Mouse (Mus musculus): ENCODE results near the gene Kantr. TPM values are rescaled to one million over a fixed set of nuclear protein-coding genes. Genes with fewer than 3 reads are reported as not detected.
"Not testable (repeated sequence)": the region's sequence is repeated elsewhere in the genome, so short reads cannot be mapped to it uniquely, and the experiment has no call there.

The Kantr gene
- total RNA-seq (2021), result 10 to 100 TPM; 54.8 to 58.9 TPM
- long read RNA-seq, experiment 1, full-length matches to known transcripts, result 11 of 15 reads
- long read RNA-seq, experiment 1, partial matches to known transcripts, result 0 of 15 reads
- long read RNA-seq, experiment 1, other reads (novel, unspliced or antisense), result 4 of 15 reads
- long read RNA-seq, experiment 2, full-length matches to known transcripts, result 12 of 15 reads
- long read RNA-seq, experiment 2, partial matches to known transcripts, result 0 of 15 reads
- long read RNA-seq, experiment 2, other reads (novel, unspliced or antisense), result 3 of 15 reads

DNA sequence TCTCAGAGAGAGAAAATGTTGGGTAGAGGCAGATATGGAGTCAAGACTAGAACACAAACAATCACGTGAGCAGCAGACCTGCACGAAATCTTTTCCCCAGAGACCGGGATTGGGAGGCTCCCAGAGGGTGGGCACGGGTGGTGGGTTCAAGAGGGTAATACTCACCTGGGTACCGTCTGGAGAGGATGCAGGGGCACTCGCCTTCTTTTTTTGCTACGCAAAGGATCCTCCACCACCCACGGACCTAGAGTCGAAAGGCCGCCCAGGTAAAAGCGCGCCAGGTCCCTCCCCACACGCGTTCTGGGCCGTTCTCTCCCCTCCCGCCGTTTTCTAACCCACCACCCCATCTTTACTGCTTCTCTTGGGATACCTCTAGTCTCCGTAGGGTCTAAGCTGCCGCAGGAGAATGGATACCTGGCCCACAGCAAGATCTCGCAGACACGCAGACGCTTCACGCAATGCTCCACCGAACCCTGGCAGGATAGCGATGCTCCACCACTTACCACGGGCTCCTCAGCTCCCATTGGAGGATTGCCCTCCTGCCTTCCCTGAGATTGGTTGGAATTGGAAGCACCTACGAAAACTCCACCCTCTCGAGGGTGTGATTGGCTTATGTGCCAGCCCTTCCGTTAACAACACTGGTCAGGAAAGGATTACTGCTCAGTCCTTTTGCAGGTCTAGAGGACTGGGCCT is at the start of gene Kantr:
TSS of gene Kantr (minus strand) at position 500 of the 693 bp plus-strand sequence.
- Histone ChIP-seq H3K4me3 (peak within 1 kb of the TSS; percentile 69), H3K27ac (peak within 1 kb of the TSS; percentile 87)
- no peak for TF ChIP-seq CTCF (conservative IDR thresholded peaks at IDR 0.05)
- peak; percentile 70 to 89 for DNase-seq (ENCODE audit: low spot score in 2 of 2)

DNA sequence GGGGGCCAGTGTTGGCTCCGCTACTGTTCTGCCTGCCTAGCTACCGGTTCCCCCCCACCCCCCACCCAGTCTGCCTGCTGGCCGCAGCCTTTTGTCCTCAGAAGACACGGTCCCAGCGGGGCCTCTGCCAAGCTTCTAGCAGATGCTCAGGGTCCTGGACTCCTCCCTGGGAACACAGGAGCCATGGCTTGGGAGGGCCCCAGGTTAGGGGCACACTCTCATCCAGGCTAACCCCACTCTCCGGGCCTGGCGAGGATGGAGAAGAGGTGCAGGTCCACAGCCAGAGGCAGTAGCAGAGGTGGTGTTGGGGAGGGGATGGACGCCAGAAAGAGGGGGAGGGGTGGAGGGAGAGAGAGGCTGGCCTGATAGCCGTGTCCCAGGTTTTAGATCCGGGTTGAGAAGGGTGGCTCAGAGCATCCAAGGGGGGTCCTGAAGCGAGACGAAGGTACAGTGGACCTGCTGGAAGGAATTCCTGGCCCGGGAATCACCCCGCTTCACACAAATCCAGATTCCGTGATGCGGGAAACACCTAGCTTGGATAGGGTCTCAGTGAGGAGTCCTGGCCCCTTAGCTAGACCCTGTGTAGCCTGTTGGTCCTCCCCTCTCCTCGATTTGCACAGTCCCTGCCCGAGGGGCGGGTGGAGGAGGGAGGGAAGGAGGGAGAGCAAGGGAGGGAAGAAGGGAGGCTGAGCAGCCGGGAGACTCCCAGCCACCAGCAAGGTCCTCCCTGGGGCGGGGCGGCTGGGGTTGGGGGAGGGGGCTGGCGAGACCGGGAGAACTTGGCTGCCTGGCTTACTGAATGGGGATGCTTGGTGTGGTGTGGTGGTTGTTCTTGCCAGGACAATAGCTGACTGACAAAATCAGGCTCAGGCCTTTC is 41.3 kb upstream of the Kantr start, which contains the start of gene Gpr173:
TSS of gene Gpr173 (minus strand) at position 308 of the 877 bp plus-strand sequence.
- Histone ChIP-seq H3K4me3 (peak within 1 kb of the TSS; percentile 61), H3K27ac (peak within 1 kb of the TSS; percentile 90)
- no peak for TF ChIP-seq CTCF (conservative IDR thresholded peaks at IDR 0.05)
- peak; percentile 33 to 65 for DNase-seq (ENCODE audit: low spot score in 2 of 2)

DNA sequence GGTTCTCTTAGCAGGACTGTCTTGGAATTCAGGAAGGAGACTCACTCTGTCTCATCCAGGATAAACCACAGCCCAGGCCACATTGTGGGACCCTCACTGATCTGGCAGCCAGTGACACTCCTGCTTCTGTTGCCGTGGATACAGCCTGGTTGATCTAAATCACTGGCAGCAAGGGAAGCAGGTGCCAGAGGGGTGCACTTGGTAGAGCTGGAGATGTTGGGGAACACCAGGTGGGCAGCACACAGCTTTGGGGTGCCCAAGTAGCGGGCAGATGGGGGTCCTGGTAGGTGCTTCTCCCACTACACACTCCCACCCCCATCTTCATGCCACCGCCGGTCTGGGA is 40.7 kb upstream of the Kantr start:
- TF ChIP-seq CTCF (conservative IDR thresholded peaks at IDR 0.05), result no peak
- H3K4me3 ChIP-seq, result peak overlapping the region; percentile 61
- DNase-seq (ENCODE audit: low spot score in 2 of 2), result peak in 1 of 2 experiments; percentile 16
- H3K27ac ChIP-seq, result peak overlapping the region; percentile 90

DNA sequence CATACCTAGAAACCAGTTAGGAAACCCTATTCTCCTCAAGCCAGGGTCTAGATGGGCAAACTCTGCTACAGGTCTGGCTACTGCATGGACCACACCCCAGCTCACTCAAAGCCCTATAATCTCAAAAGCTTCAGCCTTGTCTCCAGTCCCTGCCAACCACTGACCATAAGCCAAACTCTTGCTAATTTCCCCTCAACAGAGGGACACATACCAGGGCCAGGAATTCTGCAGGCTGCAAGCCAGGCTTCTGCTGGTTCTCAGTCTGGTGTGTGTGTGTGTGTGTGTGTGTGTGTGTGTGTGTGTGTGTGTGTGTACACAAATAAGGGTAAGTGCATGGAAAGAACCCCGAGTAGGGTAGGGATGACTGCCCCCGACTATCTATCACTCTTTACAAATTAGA is 39.1 kb upstream of the Kantr start:
- DNase-seq (ENCODE audit: low spot score in 2 of 2), result no peak
- no peak for TF ChIP-seq CTCF (conservative IDR thresholded peaks at IDR 0.05)
- Histone ChIP-seq H3K27ac (no peak overlapping the region), H3K4me3 (no peak overlapping the region)

DNA sequence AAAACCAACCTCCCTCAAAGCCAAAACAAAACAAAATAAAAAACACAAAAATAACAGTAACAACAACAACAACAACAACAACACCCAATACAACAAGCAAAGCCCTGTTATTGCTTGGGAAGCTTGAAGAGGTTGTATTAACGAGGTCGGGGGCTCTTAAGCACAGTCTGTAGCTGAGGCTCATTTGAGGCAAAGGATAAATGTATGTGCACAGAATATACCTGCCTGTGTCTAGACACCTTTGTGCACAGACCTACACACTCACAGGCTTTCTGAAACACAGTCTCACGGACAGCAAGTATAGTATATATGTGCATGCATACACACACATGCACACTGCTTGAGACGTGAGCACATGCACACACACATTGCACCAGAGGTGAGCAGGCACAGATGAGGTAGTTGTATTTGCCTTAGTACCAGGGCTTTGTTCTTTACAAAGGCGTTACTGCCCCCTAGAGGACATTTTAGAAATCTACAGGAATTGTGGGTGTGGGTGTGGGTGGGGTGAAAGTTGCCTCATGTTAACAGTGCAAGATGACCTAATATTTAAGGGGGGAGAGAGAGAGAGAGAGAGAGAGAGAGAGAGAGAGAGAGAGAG is 25.4 kb upstream of the Kantr start:
- Histone ChIP-seq H3K27ac (no peak overlapping the region), H3K4me3 (no peak overlapping the region)
- peak; percentile 67 for TF ChIP-seq CTCF (conservative IDR thresholded peaks at IDR 0.05)
- DNase-seq (ENCODE audit: low spot score in 2 of 2), result peak in 1 of 2 experiments; percentile 40

DNA sequence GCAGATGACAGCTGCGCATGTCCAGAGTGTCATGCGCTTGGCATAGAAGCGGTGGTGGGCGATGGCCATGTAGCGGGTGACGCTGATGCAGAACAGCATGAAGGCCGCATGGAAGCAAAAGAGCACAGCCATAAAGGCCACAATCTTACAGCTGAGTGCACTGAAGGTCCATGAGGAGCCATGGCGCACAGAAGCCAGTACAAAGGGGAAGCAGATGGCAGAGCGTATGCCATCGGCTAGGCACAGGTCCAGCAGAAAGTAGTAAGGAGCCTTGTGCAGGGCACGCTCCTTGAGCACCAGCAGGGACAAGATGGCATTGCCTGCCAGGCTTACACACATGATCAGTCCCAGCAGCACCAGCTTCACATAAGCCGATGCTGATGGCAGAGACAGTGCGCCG is 19.7 kb upstream of the Kantr start:
- no peak overlapping the region for H3K27ac ChIP-seq
- TF ChIP-seq CTCF (conservative IDR thresholded peaks at IDR 0.05), result no peak
- no peak for DNase-seq (ENCODE audit: low spot score in 2 of 2)
- no peak overlapping the region for H3K4me3 ChIP-seq

DNA sequence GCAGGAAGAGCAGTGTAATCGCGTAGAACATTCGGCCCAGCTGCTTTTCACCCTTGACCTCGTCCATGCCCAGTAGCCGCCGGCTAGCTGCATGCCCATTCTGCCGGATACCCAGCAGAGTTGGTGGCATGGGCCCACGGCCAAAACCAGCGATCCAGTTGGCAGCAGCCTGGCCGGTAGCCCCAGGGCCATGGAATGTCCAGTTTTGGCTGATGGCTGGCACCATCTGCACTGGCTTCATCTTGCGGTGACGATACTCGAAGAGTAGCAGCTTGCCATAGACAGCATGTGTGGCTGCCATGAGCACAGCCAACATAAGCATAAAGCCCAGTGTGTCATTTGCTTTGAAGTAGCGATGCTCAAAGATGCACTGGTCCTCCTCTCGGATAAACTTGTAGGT is 19.3 kb upstream of the Kantr start:
- H3K27ac ChIP-seq, result no peak overlapping the region
- no peak for TF ChIP-seq CTCF (conservative IDR thresholded peaks at IDR 0.05)
- no peak for DNase-seq (ENCODE audit: low spot score in 2 of 2)
- H3K4me3 ChIP-seq, result no peak overlapping the region

DNA sequence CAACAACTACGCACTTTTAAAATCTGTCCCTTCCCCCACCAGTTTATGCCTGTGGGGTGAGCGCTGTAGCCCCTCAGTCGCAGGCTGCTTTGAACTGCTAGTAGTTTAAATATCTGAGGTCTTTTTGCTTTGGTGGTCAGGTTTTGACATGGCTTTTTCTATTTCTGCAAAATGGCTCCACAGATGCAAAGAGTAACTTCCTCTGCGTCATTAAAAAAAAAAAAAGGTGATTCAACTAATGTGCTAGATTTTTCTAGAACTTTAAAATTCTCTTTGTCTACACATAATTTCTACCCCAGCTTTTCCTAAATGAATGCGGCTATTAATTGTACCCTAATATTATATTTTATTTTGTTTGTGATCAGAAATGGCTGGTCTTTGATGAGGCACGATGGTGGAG is 15.6 kb upstream of the Kantr start:
- peak overlapping the region; percentile 95 for H3K27ac ChIP-seq
- peak overlapping the region; percentile 51 for H3K4me3 ChIP-seq
- DNase-seq (ENCODE audit: low spot score in 2 of 2), result no peak
- no peak for TF ChIP-seq CTCF (conservative IDR thresholded peaks at IDR 0.05)

DNA sequence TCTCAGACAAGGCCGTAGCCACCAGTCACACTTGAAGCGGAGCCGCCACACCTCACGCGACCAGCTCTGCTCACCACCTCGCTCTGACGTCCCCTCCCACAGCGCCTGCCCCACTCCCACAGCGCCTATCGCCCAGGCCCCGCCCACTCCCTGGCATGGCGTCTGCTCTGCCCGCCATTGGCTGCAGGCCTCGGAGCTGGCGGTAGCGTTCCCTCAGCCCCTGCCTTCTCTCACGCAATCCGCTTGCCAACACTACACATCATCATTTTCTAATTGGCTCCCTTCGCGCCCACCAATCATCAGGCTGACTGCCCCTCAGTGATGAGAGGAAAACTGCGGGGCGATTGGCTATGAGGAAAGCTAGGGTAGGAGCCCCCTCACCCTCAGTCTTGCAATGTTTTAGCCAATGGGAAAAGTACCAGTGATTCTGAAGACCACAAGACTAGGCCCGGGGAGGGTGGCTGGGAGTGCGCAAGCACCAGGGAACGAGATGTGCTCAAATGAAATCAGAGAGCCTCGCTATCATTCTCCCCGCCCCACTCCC is 15.1 kb upstream of the Kantr start, which contains the start of gene Tspyl2:
TSS of gene Tspyl2 (minus strand) at position 68 of the 544 bp plus-strand sequence.
- TF ChIP-seq CTCF (conservative IDR thresholded peaks at IDR 0.05), result no peak
- Histone ChIP-seq H3K4me3 (peak within 1 kb of the TSS; percentile 64), H3K27ac (peak within 1 kb of the TSS; percentile 95)
- DNase-seq (ENCODE audit: low spot score in 2 of 2), result peak; percentile 93 to 96

DNA sequence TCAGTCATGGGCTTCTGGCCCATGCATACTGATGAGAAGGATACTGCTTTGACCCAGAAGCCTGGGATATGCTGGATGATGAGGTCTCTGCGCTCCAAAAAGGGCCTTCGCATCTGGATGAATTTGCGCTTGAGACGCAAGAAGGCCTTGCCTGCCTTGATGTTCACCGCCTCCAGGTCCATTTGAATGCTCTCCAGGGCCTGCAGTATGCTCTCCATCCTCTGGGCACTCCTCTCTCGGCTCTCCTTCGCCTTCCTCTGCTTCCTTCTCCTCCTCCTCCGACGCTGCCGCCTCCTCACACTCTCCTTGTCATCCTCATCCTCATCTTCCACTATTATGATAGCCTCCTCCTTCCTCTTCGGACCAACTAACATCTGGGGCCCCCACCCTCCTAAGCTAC is 14.2 kb upstream of the Kantr start:
- DNase-seq (ENCODE audit: low spot score in 2 of 2), result no peak
- Histone ChIP-seq H3K4me3 (peak overlapping the region; percentile 64), H3K27ac (peak overlapping the region; percentile 95)
- 0 out of 2 replicates have a peak, but pooled peaks have one; percentile 24 for TF ChIP-seq CTCF (conservative IDR thresholded peaks at IDR 0.05)

DNA sequence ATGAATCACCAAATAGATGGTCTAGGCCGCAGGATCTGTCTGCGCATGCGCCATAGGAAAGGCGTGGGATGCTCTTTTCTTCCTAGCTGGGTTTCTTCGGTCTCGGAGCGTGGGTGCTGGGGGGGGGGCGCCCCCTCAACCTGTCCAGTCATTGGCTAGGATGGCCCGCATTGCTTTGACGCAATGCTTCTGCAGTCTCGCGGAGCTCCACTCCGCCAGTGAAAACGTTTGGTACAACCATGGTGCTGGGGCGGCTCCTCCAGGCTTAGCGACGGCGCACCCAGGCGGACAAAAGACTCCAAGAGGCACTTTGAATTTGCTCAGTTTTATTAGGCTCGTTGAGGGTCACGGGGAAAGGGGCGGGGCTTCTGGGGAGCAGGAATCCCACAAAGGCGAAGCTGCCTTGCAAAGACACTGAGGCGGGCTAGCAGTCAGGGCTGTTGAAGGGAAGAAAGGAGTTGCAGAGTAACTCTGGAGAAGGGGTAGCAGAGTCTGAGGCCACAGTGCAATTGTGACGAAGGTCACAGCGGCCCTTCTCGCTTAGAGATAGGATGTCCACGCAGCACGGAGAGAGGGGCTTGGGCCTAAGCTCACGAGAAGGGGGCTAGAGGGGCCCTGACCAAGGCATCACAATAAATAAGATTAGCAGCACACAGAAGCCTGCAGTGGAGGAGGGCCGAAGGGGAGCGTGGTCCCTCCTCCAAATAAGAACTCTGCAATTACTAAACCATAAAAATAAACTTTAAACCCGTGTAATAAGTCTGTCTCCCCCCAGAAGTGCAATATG is 9.4 kb upstream of the Kantr start:
- Histone ChIP-seq H3K27ac (peak overlapping the region; percentile 90), H3K4me3 (peak overlapping the region; percentile 41)
- TF ChIP-seq CTCF (conservative IDR thresholded peaks at IDR 0.05), result no peak; the same call in 1 of the 2 replicates
- peak; percentile 85 to 92 for DNase-seq (ENCODE audit: low spot score in 2 of 2)

DNA sequence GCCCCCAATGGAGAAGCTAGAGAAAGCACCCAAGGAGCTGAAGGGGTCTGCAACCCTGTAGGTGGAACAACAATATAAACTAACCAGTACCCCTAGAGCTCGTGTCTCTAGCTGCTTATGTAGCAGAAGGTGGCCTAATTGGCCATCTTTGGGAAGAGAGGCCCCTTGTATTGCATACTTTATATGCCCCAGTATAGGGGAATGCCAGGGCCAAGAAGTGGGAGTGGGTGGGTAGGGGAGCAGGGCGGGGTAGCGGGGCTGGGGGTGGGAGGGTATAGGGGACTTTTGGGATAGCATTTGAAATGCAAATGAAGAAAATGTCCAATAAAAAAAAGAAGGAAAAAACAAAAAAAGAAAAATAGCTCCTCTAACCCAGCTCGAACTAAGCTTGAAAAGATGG is 8.8 kb upstream of the Kantr start:
- not testable (repeated sequence) for DNase-seq (ENCODE audit: low spot score in 2 of 2)
- H3K27ac ChIP-seq, result peak overlapping the region; percentile 90
- peak overlapping the region; percentile 37; the same call in 1 of the 2 replicates for H3K4me3 ChIP-seq

DNA sequence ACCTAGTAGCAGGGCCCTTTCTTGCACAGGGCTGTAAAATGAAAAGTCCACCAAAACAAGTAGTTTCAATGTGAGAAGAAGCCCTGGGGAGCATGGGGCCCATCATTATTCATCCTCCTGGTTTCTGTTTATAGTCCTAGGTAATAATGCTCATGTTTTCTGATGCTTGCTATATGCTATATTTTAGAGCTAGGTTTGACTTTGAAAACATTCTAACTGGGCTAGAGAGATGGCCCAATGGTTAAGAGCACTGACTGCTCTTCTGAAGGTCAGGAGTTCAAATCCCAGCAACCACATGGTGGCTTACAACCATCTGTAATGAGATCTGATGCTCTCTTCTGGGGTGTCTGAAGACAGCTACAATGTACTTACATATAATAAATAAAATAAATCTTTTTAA is 2.1 kb upstream of the Kantr start:
- H3K27ac ChIP-seq; DNase-seq (ENCODE audit: low spot score in 2 of 2); H3K4me3 ChIP-seq: not testable (repeated sequence)
